Mouse (Mus musculus): ENCODE results near the gene Ttc7b. TPM values are rescaled to one million over a fixed set of nuclear protein-coding genes. Genes with fewer than 3 reads are reported as not detected.

Ttc7b gene
- polyA plus RNA-seq, 1 experiment from 2014 or later, result 0.93 TPM

- Histone ChIP-seq H3K9ac (ENCODE audit: low read depth, low read length) (no peak overlapping the region), H3K27me3 (ENCODE audit: control insufficient read depth, insufficient read depth, low read depth, low read length) (no peaks in the 10 kb centered on the region), H3K4me2 (ENCODE audit: low read depth, low read length) (no peak overlapping the region), H3K4me1 (ENCODE audit: control insufficient read depth, low read depth, low read length) (no peaks in the 10 kb centered on the region), H3K36me3 (ENCODE audit: control insufficient read depth, insufficient read depth) (no peaks in the 10 kb centered on the region), H3K27ac (ENCODE audit: low read length) (no peak overlapping the region), H3K4me3 (ENCODE audit: low read depth, low read length) (no peak overlapping the region), H3K9me3 (replicated peaks; ENCODE audit: control insufficient read depth, low read length) (no peaks in the 10 kb centered on the region)
- ATAC-seq (ENCODE audit: low read depth), result no peak
- WGBS (ENCODE audit: insufficient replicate concordance), result 78% methylated on average over 12 of the region's 12 CpGs
Measured at GRCm38 (mm10) chr12:100389878-100390710, 130.5 kb downstream of the Ttc7b start.

GRCm38 (mm10) chr12:100386259-100386658 lies 134.4 kb downstream of the Ttc7b start:
- no peaks in the 10 kb centered on the region for H3K27me3 ChIP-seq (ENCODE audit: control insufficient read depth, insufficient read depth, low read depth, low read length)
- H3K4me1 ChIP-seq (ENCODE audit: control insufficient read depth, low read depth, low read length), result no peaks in the 10 kb centered on the region
- no peak overlapping the region for H3K9ac ChIP-seq (ENCODE audit: low read depth, low read length)
- no peaks in the 10 kb centered on the region for H3K9me3 ChIP-seq (replicated peaks; ENCODE audit: control insufficient read depth, low read length)
- ATAC-seq (ENCODE audit: low read depth), result no peak
- no peak overlapping the region for H3K4me3 ChIP-seq (ENCODE audit: low read depth, low read length)
- H3K4me2 ChIP-seq (ENCODE audit: low read depth, low read length), result no peak overlapping the region
- whole genome bisulfite sequencing (ENCODE audit: insufficient replicate concordance), result 64% methylated on average over 3 of the region's 3 CpGs
- no peak overlapping the region for H3K27ac ChIP-seq (ENCODE audit: low read length)
- no peaks in the 10 kb centered on the region for H3K36me3 ChIP-seq (ENCODE audit: control insufficient read depth, insufficient read depth)

- ATAC-seq (ENCODE audit: low read depth), result no peak
- H3K4me2 ChIP-seq (ENCODE audit: low read depth, low read length), result no peak overlapping the region
- no peak overlapping the region for H3K4me3 ChIP-seq (ENCODE audit: low read depth, low read length)
- no peaks in the 10 kb centered on the region for H3K4me1 ChIP-seq (ENCODE audit: control insufficient read depth, low read depth, low read length)
- no peaks in the 10 kb centered on the region for H3K27me3 ChIP-seq (ENCODE audit: control insufficient read depth, insufficient read depth, low read depth, low read length)
- H3K9ac ChIP-seq (ENCODE audit: low read depth, low read length), result no peak overlapping the region
- H3K36me3 ChIP-seq (ENCODE audit: control insufficient read depth, insufficient read depth), result no peaks in the 10 kb centered on the region
- no peaks in the 10 kb centered on the region for H3K9me3 ChIP-seq (replicated peaks; ENCODE audit: control insufficient read depth, low read length)
- no peak overlapping the region for H3K27ac ChIP-seq (ENCODE audit: low read length)
Measured at GRCm38 (mm10) chr12:100382526-100382925, 138.1 kb downstream of the Ttc7b start.

- no peaks in the 10 kb centered on the region for H3K36me3 ChIP-seq (ENCODE audit: control insufficient read depth, insufficient read depth)
- no peak for ATAC-seq (ENCODE audit: low read depth)
- H3K27me3 ChIP-seq (ENCODE audit: control insufficient read depth, insufficient read depth, low read depth, low read length), result no peaks in the 10 kb centered on the region
- no peak overlapping the region for H3K27ac ChIP-seq (ENCODE audit: low read length)
- no peak overlapping the region for H3K9ac ChIP-seq (ENCODE audit: low read depth, low read length)
- H3K4me1 ChIP-seq (ENCODE audit: control insufficient read depth, low read depth, low read length), result no peaks in the 10 kb centered on the region
- no peak overlapping the region for H3K4me2 ChIP-seq (ENCODE audit: low read depth, low read length)
- 67% methylated on average over 6 of the region's 6 CpGs for WGBS (ENCODE audit: insufficient replicate concordance)
- H3K4me3 ChIP-seq (ENCODE audit: low read depth, low read length), result no peak overlapping the region
- H3K9me3 ChIP-seq (replicated peaks; ENCODE audit: control insufficient read depth, low read length), result no peaks in the 10 kb centered on the region
Measured at GRCm38 (mm10) chr12:100381941-100382340, 138.7 kb downstream of the Ttc7b start.

GRCm38 (mm10) chr12:100380697-100381291 lies 139.8 kb downstream of the Ttc7b start:
- no peak overlapping the region for H3K4me3 ChIP-seq (ENCODE audit: low read depth, low read length)
- no peak overlapping the region for H3K27ac ChIP-seq (ENCODE audit: low read length)
- H3K4me2 ChIP-seq (ENCODE audit: low read depth, low read length), result no peak overlapping the region
- no peaks in the 10 kb centered on the region for H3K36me3 ChIP-seq (ENCODE audit: control insufficient read depth, insufficient read depth)
- no peaks in the 10 kb centered on the region for H3K4me1 ChIP-seq (ENCODE audit: control insufficient read depth, low read depth, low read length)
- ATAC-seq (ENCODE audit: low read depth), result no peak
- WGBS (ENCODE audit: insufficient replicate concordance), result 69% methylated on average over 14 of the region's 14 CpGs
- no peaks in the 10 kb centered on the region for H3K9me3 ChIP-seq (replicated peaks; ENCODE audit: control insufficient read depth, low read length)
- no peaks in the 10 kb centered on the region for H3K27me3 ChIP-seq (ENCODE audit: control insufficient read depth, insufficient read depth, low read depth, low read length)
- H3K9ac ChIP-seq (ENCODE audit: low read depth, low read length), result no peak overlapping the region

- Histone ChIP-seq H3K36me3 (ENCODE audit: control insufficient read depth, insufficient read depth) (no peaks in the 10 kb centered on the region), H3K27ac (ENCODE audit: low read length) (no peak overlapping the region), H3K27me3 (ENCODE audit: control insufficient read depth, insufficient read depth, low read depth, low read length) (no peaks in the 10 kb centered on the region), H3K9me3 (replicated peaks; ENCODE audit: control insufficient read depth, low read length) (no peaks in the 10 kb centered on the region), H3K4me2 (ENCODE audit: low read depth, low read length) (no peak overlapping the region), H3K9ac (ENCODE audit: low read depth, low read length) (no peak overlapping the region), H3K4me3 (ENCODE audit: low read depth, low read length) (no peak overlapping the region), H3K4me1 (ENCODE audit: control insufficient read depth, low read depth, low read length) (no peaks in the 10 kb centered on the region)
- WGBS (ENCODE audit: insufficient replicate concordance), result 61% methylated on average over 1 of the region's 1 CpGs
- no peak for ATAC-seq (ENCODE audit: low read depth)
Measured at GRCm38 (mm10) chr12:100379833-100380232, 140.8 kb downstream of the Ttc7b start.

GRCm38 (mm10) chr12:100378266-100378665 lies 142.4 kb downstream of the Ttc7b start:
- no peaks in the 10 kb centered on the region for H3K4me1 ChIP-seq (ENCODE audit: control insufficient read depth, low read depth, low read length)
- no peak overlapping the region for H3K27ac ChIP-seq (ENCODE audit: low read length)
- no peaks in the 10 kb centered on the region for H3K9me3 ChIP-seq (replicated peaks; ENCODE audit: control insufficient read depth, low read length)
- no peak for ATAC-seq (ENCODE audit: low read depth)
- H3K36me3 ChIP-seq (ENCODE audit: control insufficient read depth, insufficient read depth), result no peaks in the 10 kb centered on the region
- H3K27me3 ChIP-seq (ENCODE audit: control insufficient read depth, insufficient read depth, low read depth, low read length), result no peaks in the 10 kb centered on the region
- no peak overlapping the region for H3K4me3 ChIP-seq (ENCODE audit: low read depth, low read length)
- H3K9ac ChIP-seq (ENCODE audit: low read depth, low read length), result no peak overlapping the region
- no peak overlapping the region for H3K4me2 ChIP-seq (ENCODE audit: low read depth, low read length)
- WGBS (ENCODE audit: insufficient replicate concordance), result 64% methylated on average over 2 of the region's 2 CpGs

- no peaks in the 10 kb centered on the region for H3K9me3 ChIP-seq (replicated peaks; ENCODE audit: control insufficient read depth, low read length)
- 24% methylated on average over 1 of the region's 1 CpGs for WGBS (ENCODE audit: insufficient replicate concordance)
- ATAC-seq (ENCODE audit: low read depth), result no peak
Measured at GRCm38 (mm10) chr12:100377791-100378190, 142.8 kb downstream of the Ttc7b start.

GRCm38 (mm10) chr12:100375801-100376200 lies 144.8 kb downstream of the Ttc7b start:
- Histone ChIP-seq H3K27me3 (ENCODE audit: control insufficient read depth, insufficient read depth, low read depth, low read length) (no peaks in the 10 kb centered on the region), H3K27ac (ENCODE audit: low read length) (no peak overlapping the region), H3K4me2 (ENCODE audit: low read depth, low read length) (no peak overlapping the region), H3K36me3 (ENCODE audit: control insufficient read depth, insufficient read depth) (no peaks in the 10 kb centered on the region), H3K9ac (ENCODE audit: low read depth, low read length) (no peak overlapping the region), H3K4me1 (ENCODE audit: control insufficient read depth, low read depth, low read length) (no peaks in the 10 kb centered on the region), H3K4me3 (ENCODE audit: low read depth, low read length) (no peak overlapping the region), H3K9me3 (replicated peaks; ENCODE audit: control insufficient read depth, low read length) (no peaks in the 10 kb centered on the region)
- WGBS (ENCODE audit: insufficient replicate concordance), result 58% methylated on average over 8 of the region's 8 CpGs
- ATAC-seq (ENCODE audit: low read depth), result no peak

More at GRCm38 (mm10) chr12:100377791-100378190, 142.8 kb downstream of the Ttc7b start:
- no peak overlapping the region for H3K27ac ChIP-seq (ENCODE audit: low read length)
- no peaks in the 10 kb centered on the region for H3K36me3 ChIP-seq (ENCODE audit: control insufficient read depth, insufficient read depth)
- no peak overlapping the region for H3K9ac ChIP-seq (ENCODE audit: low read depth, low read length)
- no peaks in the 10 kb centered on the region for H3K27me3 ChIP-seq (ENCODE audit: control insufficient read depth, insufficient read depth, low read depth, low read length)
- no peak overlapping the region for H3K4me2 ChIP-seq (ENCODE audit: low read depth, low read length)
- no peaks in the 10 kb centered on the region for H3K4me1 ChIP-seq (ENCODE audit: control insufficient read depth, low read depth, low read length)
- no peak overlapping the region for H3K4me3 ChIP-seq (ENCODE audit: low read depth, low read length)
